Mouse (Mus musculus) kidney, adult 8-10 months (tissue): ENCODE data around the gene Ccdc88c.

Experiments used
- DNase-seq, 2 experiments: peaks; one replicate each; pipeline ENCODE4 v3.0.0; 2022

Gene Ccdc88c

DNA sequence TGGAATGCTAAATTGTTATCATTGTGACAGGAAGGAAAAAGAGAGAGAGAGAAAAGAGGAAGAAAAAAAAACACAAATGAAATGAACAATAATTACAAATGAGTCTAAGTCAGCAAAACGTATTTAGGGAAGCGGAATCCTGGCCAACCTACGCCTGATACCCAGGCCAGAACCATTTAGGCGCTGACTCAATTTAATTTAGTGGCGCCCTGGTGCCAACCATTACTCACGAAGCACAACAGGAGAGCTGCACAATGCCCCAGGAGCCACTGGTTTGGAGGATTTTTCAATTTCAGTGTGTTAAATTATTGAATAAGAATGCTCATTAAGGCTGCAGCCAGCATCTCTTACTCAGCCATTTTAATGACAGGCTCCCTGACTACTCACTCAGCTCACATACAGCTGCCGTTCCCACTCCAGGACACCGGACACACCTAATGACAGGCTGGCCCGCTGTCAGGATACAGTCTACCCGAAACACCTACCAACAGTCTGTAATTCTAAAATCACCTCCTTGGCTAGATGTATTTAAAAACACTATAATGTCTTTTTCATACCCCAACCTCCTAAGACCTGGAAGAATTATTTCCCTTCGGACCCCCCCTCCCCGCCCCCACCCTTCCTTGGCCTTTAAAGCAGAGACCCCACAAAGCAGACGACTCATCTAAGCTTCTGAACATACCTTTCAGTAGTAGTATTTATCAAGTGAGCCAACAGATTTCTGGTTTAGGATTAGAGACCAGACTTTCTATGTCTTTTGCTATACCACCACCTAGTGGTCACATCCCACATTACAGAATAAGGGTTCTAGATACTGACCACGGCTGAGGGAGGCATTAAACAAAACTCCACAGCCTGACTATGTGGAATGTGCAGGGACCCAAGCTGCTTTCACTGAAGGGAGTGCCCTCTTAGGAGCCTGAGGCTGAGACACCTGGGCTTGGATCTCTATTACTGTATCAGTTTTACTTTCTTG, 102.9 kb downstream of the Ccdc88c start:
- peak; percentile 35 to 43 for DNase-seq

DNA sequence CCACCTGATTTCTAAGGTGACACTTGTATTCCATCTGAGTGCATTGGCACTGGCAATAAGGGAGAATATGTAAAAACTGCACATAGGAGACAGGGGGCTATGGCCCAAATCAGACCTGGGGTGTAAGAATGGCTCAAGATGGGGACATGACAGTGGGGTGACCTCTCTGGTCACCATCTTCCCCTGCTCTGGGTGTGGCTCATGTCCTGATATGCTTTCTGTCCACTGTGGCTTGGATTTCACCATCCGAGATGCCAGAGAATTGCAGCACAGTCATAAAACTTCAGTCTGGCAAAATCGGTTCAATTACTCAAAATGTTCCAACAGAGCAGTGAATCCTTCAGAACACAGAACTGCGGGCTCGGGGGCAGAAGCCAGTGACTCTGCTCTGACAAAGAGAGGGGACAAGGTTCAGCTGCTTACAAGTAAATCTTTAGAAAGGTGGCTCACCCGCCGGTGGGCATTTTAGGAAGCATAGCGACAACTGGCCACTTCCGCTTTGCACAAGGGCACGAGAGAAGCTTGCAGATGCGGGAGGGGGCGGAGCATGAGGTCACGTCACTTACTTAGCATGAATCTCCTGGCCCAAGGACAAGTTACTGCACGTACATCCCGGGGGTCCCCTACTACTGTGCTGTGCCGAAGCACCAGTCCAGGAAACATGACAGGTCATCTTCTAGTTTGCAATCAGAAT, 104.1 kb downstream of the Ccdc88c start:
- DNase-seq, result peak in 1 of 2 experiments; percentile 9

DNA sequence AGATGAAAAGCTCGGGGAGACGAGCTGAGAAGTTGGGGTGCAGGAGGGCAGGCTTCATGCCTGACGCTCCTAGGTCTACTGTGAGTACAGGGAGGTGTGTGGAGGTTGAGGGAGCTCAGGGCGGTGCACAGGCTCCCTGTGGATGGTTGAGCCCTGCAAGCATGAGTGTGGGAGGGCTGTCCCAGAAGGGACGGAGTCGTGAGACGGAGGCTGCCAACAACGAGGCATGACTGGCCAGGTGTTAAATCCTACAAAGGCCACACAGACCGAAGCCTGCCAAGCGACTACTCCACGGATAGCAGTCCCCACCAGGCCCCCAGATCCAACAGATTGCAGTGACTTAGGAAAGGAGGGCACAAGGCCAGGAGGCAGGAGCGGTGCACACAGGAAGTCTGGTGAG, 118.1 kb downstream of the Ccdc88c start:
- DNase-seq, result no peak

DNA sequence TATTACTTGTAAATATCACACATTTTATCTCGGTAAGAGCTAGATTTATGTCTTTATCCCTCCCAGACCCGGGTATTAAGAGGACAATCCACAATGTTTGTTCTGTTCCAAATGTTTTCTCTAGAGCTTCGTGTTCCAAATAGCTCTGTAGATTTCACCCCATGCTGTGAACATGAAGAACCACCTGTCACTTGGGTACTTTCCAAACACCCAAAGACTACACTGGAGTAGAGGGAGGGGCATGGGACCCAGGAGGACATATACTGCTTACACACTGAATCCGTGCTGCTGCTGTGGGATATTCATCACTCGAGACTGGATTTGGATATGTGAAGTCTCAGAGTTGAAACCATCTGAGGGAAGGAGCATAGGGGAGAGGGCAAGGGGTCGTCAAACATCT, 119.1 kb downstream of the Ccdc88c start:
- no peak for DNase-seq

DNA sequence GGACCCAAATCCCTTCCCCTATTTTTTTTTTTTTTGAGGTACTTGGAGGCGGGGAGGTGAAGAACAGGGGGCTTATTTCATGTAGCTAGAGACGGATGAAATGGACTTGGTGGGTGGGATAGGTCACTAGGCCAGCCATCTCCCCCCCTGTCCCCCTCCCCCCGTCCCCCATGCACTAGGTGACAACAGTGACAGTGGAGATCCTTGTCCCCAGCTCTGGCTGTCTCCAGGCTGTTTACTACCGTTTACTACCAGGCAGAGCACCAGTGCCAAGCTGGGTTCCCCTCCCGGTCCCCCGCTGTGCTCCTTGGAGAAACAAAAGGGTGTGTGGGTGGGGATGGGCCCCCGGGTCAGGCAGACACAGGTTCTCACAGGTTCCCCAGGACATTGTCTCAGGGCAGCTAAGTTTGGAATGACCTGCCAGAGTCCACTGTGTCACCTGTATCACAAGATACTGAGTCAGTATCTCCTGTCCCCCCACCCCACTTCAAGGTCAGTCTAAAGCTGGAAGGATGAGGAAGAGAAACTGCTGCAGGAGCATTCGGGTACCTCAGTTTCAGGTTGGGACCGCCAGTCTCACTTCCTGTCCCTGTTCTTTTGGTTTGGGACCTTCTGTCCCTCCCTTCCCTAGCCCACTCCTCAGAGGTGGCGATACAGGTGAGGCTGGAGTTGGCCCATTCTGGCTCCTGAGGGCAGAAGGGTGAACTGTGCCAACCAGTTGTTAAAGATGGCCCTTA, 120.4 kb downstream of the Ccdc88c start:
- DNase-seq, result no peak

DNA sequence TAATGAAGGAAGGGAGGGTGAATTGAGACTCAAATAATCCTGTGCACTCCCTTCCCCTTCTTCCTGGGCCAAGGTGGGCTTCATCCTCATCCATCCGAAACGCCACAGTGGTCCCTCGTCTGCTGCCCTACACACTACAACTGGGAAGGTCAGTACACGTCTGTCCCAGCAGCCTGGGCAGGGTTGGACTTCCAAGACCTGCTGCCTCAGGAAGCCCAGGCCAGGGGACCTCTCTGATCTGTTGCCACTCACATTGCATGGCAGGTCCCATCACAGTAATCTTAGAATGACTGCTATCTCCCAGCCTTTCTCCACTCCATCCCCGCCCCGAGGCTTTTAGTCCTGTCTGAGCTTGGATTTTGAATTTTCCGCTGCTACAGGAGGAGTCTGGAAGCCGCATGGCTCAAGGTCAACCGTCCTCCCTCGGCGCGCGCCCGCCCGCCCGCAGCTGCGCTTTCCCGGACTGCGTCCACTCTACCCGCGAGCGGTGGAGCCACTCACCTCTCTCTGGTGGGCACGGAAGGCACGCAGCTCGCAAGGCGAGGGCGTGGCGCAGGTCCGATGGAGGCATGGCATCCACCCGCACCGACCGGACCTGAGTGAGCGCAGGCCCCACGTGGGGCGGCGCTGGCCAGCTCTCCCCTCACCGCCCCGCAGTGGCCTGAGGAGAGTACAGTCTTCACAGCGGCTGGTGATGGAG, 121.1 kb downstream of the Ccdc88c start, which contains the start of gene Gpr68:
Gene Gpr68, minus strand, starts transcription at position 601 of the 700 bp plus-strand sequence.
- DNase-seq, result peak in 1 of 2 experiments; percentile 5

DNA sequence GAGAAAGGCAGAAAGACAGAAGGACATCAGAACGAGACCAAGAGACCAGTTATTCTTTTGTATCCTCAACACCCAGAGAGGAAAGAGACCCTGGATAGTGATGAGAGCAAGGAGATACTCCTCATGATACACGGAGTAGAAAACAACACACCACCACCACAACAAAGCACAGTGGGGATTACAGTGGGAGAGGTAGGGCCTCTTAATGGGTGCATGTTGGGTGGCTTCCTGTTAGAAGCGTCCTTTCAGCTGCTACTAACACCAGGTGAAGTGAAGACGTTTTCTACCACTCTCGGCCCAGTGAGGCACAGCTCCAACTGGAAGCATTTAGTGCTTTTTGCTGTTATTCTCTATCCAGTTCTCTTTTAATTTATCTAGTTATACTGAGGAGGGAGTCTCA, 122.0 kb downstream of the Ccdc88c start:
- DNase-seq, result no peak

DNA sequence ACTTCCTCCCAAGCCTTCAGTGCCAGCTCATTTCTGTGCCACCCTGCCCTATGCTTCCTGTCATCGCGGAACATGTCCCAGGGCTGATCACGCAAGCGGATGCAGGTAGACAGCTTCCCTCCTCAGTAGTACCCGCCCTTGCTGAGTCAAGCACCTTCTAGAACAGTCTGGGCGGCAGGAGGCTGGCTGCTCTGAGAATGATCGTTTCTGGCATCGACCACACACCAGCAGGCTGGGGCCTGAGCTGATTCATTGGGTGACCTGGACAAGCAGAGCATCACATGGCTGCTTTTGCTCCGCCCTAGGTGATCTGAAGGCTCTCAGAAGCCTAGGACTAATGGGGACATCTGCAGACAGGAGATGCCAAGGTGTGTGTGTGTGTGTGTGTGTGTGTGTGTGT, 125.1 kb downstream of the Ccdc88c start:
- DNase-seq, result no peak

DNA sequence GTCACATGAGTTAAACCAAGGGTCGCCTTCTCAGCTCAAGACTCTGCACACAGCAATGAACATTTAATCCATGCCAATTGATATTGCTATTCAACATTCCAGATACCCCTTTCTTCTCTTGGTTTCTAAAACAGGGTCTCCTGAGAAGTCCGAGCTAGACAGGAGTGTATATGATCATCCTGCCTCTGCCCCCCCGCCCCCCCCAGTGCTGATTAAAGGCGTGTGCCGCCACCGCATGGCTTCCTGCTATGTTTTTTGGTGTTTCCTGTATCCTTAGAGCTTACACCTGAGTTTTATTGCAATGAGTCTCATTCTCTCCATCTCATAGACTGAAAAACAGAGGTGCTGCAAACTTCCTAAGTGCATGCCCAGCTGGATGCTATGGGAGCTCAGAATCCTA, 127.5 kb downstream of the Ccdc88c start:
- DNase-seq, result no peak

DNA sequence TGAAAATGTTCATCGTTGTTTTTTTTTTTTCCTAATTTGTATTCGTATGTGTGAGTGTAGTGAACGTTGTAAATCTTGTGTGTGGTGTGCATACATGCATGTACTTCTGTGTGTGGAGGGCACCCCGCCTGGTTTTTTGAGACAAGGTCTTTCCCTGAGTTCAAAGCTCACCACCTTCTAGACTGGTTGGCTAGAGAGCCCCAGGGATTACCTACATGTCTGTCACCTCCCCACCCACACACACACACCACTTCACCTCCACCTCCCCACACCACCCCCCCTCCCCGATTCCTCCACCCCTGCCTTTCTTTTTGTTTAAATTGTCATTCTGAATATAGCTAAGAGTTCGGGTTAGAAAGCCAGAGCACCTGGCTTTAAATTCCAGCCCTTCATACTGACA, 128.0 kb downstream of the Ccdc88c start:
- no peak for DNase-seq

DNA sequence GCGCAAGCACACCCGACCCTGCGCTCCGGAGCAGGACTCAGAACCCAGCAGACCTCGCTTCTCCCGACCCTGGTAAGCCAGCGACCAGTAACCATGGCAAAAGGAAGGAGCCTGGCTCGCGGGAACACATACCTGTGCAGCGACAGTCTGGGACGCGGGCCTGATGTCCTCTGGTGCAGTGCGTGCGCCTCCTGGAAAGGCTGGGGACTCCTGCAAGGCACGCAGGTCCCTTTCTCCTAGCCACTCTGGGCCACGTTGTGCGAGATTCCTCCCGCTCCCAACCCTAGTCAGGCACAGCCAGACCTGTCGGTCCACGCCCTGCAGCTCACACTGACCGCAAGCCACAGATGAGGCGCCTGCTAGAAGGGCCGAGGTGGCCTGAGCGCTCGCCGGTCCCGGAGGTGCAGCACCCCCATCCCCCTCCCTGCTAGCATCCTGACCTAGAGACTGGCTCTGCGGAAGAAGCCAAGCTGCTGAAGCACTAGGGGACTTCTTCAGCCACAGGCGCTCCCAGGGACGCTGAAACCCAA, 129.7 kb downstream of the Ccdc88c start:
- no peak for DNase-seq

DNA sequence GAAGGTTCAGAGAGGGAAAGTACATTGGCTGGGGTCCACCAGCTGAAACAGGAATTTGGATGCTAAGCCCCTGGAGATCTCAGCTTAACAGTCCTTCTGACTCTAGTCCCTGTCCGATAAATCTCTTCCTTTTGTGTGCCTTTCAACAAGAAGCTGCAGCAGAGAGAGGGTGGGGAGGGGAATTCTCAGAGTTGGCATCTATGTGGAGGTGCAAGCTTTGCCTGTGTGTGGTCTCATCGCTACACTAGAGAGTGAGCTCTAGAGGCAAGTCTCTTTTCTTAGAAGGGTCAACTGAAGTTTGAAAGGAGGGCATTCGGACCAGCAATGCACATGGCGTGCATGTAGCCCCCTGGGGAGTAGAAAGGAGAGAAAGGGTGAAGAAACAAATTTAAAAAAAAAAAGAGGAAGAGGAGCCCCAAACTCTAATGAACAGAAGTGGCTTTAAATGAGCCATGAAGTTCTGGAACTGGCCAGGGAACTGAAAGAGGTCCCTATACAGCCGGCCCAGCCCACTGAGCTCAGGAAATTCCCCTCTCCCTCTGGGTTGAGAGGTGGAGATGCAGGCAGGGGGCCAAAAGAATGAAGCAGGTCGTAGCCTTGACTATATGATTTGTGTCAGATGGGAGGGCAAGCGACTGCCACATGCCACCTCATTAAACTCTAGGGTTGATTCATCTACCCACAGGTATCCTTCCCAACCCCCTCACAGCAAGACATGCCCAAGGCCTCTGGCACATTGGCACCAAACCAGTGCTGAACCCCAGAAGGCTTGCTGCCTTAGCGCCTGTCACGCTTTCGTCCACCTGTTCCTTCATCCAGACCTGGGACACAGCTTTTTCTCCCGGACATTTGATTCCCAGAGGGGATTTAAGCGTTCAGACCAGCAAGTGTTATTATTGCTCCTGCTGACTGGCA, 130.9 kb downstream of the Ccdc88c start:
- DNase-seq, result no peak

DNA sequence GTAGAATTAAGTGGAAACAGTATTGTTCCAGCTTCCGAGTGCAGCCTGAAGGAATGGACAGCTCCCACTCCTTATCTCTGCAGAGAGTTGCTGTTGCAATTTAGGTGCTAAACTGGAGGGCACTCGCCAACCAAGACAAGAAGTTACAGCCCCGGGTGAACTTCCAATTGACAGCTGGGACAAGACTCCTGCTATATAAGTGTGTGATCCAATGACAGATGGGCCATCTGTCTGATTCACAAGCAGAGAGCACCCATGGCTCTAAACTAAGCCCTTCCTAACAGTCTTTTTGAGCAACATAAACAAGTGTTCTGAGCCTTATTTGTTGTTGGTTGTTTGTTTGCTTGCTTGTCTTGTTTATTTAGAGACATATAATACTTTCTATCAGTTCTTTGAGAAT, 132.2 kb downstream of the Ccdc88c start:
- no peak for DNase-seq

DNA sequence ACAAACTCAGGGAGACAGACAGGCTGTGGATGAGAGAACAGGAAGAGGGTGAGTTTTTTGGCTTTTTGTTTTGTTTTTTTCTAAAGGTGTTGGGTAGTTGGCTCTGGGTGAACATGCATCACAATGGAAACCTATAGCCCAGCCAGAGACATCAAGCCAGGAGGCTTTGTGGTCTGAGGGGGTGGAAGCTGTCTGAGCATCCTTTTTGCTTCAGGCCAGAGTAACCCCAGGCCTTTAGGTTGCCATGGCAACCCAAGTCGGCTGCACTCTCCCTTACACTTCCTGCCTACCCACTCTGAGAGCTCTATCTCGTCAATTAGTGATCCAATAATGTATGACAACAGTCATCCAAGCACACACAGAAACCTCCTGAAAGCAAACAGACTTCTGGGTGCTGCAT, 133.4 kb downstream of the Ccdc88c start:
- DNase-seq, result no peak

DNA sequence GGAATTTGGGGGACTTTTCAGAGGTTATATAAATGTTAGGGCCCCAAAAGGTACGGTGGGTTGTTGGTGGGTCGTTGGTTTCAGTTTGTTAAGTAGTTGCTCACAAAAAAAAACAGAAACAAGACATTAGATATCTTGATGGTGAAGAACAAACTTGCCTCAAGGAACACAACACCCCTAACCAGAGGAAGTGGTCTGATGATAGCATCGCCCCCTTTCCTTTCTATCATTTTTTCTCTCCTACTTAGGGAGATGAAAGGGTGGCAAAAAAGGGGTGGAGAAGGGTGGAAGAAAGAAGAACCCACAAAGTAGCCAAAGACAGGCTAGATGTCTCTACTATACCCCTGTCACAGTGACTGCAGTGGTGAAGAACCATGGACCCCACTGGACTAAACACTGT, 138.3 kb downstream of the Ccdc88c start:
- no peak for DNase-seq

DNA sequence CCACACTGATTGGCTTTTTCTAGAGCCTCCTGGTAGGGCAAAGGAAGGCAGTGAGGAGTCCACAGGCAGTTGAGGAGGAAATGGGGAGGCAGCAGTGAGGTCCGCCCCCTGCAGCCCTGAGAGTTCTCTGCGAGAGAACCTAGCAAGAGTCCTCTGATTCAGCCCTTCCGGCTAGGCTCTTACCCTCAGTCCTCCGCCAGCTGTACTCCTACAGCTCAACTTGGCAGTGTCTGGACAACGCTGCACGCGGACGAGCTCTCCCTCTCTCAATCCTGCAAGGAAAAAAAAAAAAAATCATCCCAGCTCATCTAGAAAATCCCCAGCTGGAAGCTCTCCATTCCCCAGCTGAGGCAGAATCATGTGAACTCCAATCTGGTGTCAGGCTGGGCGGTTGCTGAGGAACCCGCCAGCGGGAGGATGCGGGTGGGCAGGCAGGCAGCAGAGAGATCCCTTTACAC, 141.0 kb downstream of the Ccdc88c start:
- DNase-seq, result no peak

DNA sequence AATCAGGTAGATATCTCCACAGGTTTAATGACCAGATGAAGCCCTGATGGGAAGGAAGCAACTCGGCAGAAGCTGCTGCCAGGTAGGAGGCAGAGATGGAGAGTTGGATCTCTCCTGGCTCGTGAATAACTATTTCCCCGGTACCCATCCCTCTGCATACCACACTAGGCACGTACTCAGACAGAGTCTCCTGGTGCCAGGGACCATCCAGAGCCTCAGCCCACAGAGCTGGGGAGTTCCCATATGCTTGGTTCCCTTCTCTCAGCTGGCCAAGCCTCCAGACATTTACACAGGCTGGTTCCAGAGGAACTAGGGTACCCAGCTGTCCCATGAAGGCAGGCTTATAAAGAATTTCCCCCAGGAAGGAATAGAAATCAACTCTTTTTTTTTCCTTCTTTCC, 142.0 kb downstream of the Ccdc88c start:
- no peak for DNase-seq

DNA sequence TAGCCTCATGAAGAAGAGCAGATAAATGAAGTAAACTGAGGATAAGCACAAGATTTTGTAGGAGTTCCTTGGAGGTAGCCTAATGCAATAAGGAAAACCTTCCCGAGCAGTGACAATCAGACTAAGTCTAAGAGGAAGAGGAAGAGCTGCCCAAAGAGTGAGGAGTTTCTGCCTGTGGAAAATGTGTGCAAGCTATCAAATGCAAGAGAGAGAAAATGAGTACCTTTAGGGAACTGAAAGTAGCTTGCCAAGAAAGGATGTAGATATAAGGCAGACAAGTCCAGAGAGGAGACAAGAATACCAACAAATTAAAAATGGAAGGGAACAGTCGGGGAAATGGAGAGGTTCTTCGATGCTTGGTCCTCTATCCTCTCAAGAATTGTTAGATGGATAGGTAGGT, 143.3 kb downstream of the Ccdc88c start:
- DNase-seq, result no peak

DNA sequence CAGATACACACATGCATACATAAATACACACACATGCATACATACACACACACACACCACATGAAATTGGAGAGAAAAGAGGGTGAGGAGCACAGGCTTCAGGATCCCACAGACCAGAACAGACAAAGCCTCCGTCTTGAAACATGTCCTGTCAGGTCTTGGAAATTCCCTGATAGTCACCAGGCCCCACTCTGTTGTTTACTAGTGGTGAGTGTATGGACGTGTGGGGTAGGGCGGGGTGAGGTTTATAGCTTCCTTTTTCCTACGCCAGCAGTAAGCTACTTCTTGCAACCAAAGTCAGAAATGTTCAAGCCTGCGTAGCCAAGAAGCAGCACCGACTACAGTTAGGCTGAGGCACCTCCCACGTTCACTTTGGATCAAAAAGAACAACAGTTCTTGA, 145.7 kb downstream of the Ccdc88c start:
- no peak for DNase-seq

DNA sequence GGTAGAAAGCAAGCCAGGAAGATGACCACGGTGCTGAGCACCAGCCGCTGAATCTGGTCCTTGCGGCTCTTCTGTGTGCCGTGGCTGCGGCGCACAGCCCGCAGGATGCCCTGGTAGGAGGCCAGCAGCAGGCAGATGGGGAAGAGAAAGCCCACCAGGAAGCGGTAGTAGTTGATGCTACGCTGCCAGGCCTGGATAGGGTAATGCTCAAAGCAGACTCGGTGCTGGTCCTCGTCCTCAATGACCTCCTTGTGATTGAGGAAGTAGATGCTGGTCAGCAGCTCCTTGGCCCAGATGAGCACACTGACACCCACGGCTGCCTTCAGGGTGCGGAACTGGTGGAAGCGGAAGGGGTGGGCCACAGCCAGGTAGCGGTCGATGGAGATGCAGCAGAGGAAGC, 150.3 kb downstream of the Ccdc88c start:
- DNase-seq, result no peak

DNA sequence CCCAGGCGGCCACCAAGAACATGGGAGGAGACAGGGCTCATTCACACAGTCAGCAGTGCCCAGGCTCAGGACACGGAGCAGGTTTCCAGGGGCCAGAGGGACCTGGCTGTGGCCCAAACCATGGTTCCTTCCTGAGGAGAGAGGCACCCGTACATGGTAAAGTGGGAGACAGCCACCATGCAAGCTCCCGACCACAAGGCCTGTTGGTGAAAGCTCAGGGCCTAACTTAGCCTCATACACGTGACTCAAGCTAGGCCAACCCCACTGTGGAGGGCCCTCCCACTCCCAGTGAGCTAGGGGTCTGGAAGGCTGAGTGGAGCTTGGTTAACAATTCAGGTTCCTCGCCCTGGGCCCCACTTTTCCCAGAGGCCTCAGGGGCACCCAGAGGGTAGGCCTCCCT, 150.9 kb downstream of the Ccdc88c start:
- DNase-seq, result no peak
